Mouse (Mus musculus): ENCODE measurements at regions not wholly inside any gene's neighbourhood (a gene's known extent, or its start where the extent isn't known, plus 50 kb on each side); places are given as distances from the start of the nearest gene placed in this dataset.

DNA sequence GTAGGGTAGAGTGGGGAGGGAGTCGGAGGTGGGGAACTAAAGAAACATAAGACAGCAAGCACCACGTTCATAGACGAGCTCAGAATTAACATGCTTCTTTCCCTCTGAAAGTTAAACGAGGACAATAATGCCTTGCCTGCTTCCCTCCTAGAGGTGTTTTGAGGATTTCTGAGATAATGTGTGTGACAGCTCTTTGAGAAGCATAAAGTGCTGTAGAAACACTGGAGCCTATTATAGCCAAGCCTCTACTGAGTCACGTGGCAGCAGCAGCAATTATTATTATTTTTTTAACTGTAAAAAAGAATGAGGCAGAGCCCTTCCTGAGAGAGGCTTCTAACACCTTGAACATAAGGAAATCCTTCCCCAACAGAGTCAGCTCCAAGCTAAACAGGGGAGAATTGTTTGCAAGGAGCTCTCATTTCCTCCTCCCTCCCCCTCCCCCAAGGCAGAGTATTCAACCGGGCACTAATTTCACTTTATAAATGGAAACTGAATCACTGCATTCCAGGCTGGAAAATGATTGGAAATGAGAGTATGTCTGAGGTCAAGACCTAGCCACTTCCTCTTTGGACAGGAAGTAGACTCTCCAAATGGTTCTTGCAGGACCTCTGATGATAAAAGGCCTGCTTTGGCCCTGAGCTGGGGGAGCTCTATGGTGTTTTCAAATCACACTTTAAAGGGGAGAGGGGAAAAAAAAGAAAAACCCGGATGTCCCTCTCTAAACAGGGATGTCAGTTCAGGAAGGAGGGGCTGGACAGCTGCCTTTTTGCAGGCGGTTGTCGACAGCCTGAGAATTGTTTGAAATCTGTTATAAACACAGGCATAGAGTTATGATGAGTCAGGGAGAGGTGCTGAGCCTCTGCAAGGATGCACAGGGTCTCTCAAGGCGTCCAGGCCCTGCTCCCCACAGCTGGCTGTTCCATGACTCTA lies 103.6 kb downstream of the Ddx1 start:
- peak; percentile 88 for TF ChIP-seq EP300 (IDR thresholded peaks at IDR 0.05)
- no peak for TF ChIP-seq CTCF (IDR thresholded peaks at IDR 0.05)

Measured in lung, postnatal 0 days (tissue).